Mouse (Mus musculus) E14TG2a.4 (cell line): Measurements from ENCODE around the gene Tnpo2.

Experiments used
- CTCF ChIP-seq: conservative IDR thresholded peaks from 2 replicates; pipeline ENCODE4 v1.5.1; 2014; ENCODE audit warnings: low read length
- NANOG ChIP-seq: IDR thresholded peaks from 2 replicates; pipeline ENCODE4 v1.6.1; 2014; ENCODE audit warnings: borderline replicate concordance, low read length, mixed read lengths
- POU5F1 ChIP-seq: IDR thresholded peaks from 2 replicates; pipeline ENCODE4 v1.6.1; 2014; ENCODE audit warnings: low read length, borderline replicate concordance

- no peak for TF ChIP-seq POU5F1
- no peak for TF ChIP-seq CTCF
- no peak for TF ChIP-seq NANOG
Observed at GRCm38 (mm10) chr8:85080214-85080531, 43.5 kb downstream of the Tnpo2 start.
